Mouse (Mus musculus): ENCODE results near the gene Abhd8. TPM values are rescaled to one million over a fixed set of nuclear protein-coding genes. Genes with fewer than 3 reads are reported as not detected.

Abhd8 gene
- polyA plus RNA-seq, 1 experiment from 2014 or later, result 89.4 TPM

DNA sequence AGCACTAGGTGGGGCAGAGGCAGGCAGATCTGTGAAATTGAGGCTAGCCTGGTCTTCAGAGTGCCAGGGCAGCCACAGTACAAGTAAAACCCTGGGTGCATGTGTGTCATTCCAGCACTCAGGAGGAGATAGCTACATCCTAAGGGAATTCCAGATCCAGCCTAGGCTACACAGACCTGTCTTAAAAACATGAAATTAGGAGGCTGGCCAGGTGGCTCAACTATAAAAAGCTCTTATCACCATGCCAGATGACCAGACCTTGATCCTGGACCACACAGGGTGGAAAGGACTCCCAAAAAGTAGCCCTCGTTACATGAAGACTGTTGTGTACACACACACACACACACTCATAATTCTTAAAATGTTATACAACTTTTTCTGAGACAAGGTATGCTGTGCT lies 4.5 kb upstream of the Abhd8 start:
- H3K9ac ChIP-seq, result no peak overlapping the region
- no peak overlapping the region for H3K27ac ChIP-seq
- H3K36me3 ChIP-seq, result peaks cover 24% of the 10 kb centered on the region
- 91% methylated on average over 1 of the region's 1 CpGs for WGBS
- H3K9me3 ChIP-seq, result no peaks in the 10 kb centered on the region
- no peak overlapping the region for H3K4me3 ChIP-seq
- ATAC-seq (ENCODE audit: insufficient number of reproducible peaks, insufficient read depth, low FRiP score, low TSS enrichment), result no peak
- no peak overlapping the region for H3K4me2 ChIP-seq (replicated peaks)
- H3K4me1 ChIP-seq, result peaks cover 26% of the 10 kb centered on the region
- H3K27me3 ChIP-seq, result no peaks in the 10 kb centered on the region

DNA sequence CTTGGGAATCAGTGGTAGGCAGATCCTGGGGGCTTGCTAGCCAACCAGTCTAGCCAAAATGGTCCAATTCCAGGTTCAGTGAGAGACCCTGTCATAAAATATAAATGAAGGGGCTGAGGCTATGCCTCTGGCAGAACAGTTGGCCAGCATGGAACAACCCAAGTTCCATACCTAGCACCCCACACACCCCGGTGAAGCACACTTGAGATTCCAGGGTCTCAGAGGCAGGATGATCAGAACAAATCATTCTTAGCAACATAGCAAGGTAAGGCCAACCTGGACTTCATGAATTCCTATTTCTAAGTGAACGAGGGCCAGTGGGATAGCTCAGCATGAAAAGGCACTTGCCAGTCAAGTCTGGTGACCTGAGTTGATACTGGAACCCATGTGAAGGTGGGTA lies 3.7 kb upstream of the Abhd8 start:
- Histone ChIP-seq H3K9me3 (no peaks in the 10 kb centered on the region), H3K4me1 (peaks cover 34% of the 10 kb centered on the region), H3K9ac (no peak overlapping the region), H3K4me2 (replicated peaks) (no peak overlapping the region), H3K4me3 (no peak overlapping the region), H3K27me3 (no peaks in the 10 kb centered on the region), H3K27ac (no peak overlapping the region), H3K36me3 (peaks cover 16% of the 10 kb centered on the region)
- no peak for ATAC-seq (ENCODE audit: insufficient number of reproducible peaks, insufficient read depth, low FRiP score, low TSS enrichment)
- WGBS, result 91% methylated on average over 2 of the region's 2 CpGs

DNA sequence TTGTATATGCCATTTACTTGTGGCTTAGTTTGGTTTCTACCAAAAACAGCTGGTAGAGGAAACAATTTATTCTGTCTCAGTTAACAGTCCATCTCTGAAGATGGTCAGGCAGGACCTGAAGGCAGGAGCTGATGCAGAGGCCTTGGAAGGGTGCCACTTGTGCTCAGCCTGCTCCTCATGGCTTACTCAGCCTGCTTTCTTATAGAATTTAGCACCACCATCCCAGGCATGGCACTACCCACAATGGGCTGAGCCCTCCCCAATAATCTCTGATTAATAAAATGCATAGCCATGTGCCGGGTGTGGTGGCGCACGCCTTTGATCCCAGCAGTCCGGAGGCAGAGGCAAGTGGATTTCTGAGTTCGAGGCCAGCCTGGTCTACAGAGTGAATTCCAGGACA lies 2.7 kb upstream of the Abhd8 start:
- WGBS, result 92% methylated on average over 5 of the region's 5 CpGs
- peak overlapping the region; percentile 79; the same call in 1 of the 2 replicates for H3K4me2 ChIP-seq (replicated peaks)
- H3K4me1 ChIP-seq, result peaks cover 40% of the 10 kb centered on the region
- no peak for ATAC-seq (ENCODE audit: insufficient number of reproducible peaks, insufficient read depth, low FRiP score, low TSS enrichment)
- H3K4me3 ChIP-seq, result no peak overlapping the region
- no peaks in the 10 kb centered on the region for H3K9me3 ChIP-seq
- H3K27me3 ChIP-seq, result no peaks in the 10 kb centered on the region
- no peak overlapping the region for H3K9ac ChIP-seq
- H3K27ac ChIP-seq, result no peak overlapping the region
- peaks cover 11% of the 10 kb centered on the region for H3K36me3 ChIP-seq

DNA sequence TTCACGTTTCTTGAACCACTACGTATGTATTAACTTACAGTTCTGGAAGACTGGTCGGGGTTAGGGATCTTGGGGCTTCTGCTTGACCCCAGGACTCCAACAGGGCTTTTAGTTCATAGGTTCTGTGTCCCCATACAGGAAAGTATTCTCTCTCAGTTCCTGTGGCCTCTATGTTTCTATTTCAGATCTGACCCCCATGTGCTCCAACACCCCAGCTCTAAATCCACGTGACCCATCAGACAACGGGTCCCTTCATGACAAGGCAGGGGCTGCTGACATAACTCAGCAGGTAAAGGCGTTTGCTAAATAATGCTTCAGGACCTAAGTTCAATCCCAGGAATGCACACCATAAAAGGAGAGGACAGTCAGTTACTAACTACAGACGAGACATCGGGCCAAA lies 2.3 kb upstream of the Abhd8 start:
- no peaks in the 10 kb centered on the region for H3K27me3 ChIP-seq
- no peak for ATAC-seq (ENCODE audit: insufficient number of reproducible peaks, insufficient read depth, low FRiP score, low TSS enrichment)
- no peak overlapping the region for H3K27ac ChIP-seq
- H3K36me3 ChIP-seq, result peaks cover 11% of the 10 kb centered on the region
- H3K4me3 ChIP-seq, result peak overlapping the region; percentile 93
- peak overlapping the region; percentile 65; the same call in 1 of the 2 replicates for H3K9ac ChIP-seq
- H3K9me3 ChIP-seq, result no peaks in the 10 kb centered on the region
- peaks cover 40% of the 10 kb centered on the region for H3K4me1 ChIP-seq
- H3K4me2 ChIP-seq (replicated peaks), result peak overlapping the region; percentile 79
- 83% methylated on average over 8 of the region's 8 CpGs for WGBS

DNA sequence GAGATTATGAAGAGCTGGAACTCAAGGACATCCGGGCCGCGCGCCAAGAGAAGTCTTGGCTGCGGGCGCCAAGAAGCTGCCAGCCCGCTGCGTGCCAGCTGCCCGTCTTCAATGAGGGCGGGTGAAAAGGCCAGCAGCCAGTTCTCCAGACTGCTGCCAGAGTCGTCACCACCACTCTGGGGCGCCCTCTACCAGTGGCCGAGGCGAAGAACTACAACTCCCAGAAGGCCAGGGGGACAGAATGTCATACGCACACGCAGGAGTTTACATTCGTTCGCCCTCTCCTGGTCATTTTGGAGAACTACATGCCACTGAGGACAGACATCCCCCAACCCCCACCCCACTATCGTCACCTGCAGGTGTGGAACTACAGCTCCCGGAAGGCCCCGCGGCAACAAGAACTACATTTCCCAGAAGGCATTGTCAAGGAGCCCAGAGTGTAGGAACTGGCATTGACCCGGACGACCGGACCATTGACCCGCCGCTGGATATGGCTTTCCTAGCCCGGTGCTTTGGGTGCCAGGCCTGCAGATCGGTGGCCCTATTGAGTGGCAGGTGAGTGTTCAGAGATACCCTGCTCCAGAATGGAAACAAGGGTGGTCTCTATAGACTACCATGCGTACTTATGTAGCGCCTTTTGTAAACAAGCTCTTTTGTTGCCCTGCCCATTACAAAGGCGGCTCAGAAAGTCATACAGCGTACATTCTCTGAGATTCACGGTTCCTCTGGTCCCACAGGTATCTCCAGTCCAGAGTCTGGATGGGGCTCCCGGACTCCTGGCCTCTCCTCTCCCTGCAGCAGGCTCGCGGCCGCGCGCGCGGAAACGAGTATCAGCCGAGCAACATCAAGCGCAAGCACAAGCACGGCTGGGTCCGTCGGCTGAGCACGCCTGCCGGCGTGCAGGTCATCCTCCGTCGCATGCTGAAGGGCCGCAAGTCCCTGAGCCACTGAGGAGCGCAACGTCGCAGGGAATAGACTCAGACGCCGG lies 1.4 kb upstream of the Abhd8 start, which contains the start of gene Mrpl34:
TSS of gene Mrpl34 (plus strand) at position 447 of the 988 bp plus-strand sequence.
- Histone ChIP-seq H3K9ac (peak within 1 kb of the TSS; percentile 82), H3K27ac (peak within 1 kb of the TSS; percentile 74), H3K4me2 (replicated peaks) (peak within 1 kb of the TSS; percentile 79), H3K27me3 (no peaks in the 10 kb centered on the region), H3K36me3 (peaks cover 17% of the 10 kb centered on the region), H3K4me1 (peaks cover 32% of the 10 kb centered on the region), H3K9me3 (no peaks in the 10 kb centered on the region), H3K4me3 (peak within 1 kb of the TSS; percentile 93)
- under 1% methylated on average over 59 of the region's 59 CpGs for WGBS
- peak; percentile 57 for ATAC-seq (ENCODE audit: insufficient number of reproducible peaks, insufficient read depth, low FRiP score, low TSS enrichment)

DNA sequence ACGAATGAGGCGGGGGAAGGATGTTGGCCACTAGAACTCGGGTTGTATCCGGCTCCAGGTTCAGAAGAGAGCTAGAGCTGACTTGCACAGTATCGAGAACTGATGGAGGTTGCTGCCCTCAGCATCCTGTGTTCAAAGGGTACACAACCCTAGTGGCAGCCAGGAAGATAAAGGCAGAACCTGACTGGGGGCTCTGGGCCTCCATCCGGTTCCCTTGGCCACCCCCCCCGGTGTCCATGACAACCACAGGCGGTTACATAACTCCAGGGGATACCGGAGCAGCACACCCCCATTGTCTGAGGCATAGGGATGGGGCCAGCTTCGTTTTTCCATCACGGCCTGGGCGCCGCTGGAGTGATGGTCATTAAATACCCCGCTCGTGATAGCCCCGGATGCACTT lies 669 bp downstream of the Abhd8 start:
- H3K4me3 ChIP-seq, result peak overlapping the region; percentile 93
- peaks cover 36% of the 10 kb centered on the region for H3K36me3 ChIP-seq
- peaks cover 30% of the 10 kb centered on the region for H3K4me1 ChIP-seq
- 6% methylated on average over 16 of the region's 16 CpGs for WGBS
- no peaks in the 10 kb centered on the region for H3K27me3 ChIP-seq
- H3K27ac ChIP-seq, result no peak overlapping the region
- no peak for ATAC-seq (ENCODE audit: insufficient number of reproducible peaks, insufficient read depth, low FRiP score, low TSS enrichment)
- peak overlapping the region; percentile 82 for H3K9ac ChIP-seq
- no peaks in the 10 kb centered on the region for H3K9me3 ChIP-seq
- peak overlapping the region; percentile 79 for H3K4me2 ChIP-seq (replicated peaks)

DNA sequence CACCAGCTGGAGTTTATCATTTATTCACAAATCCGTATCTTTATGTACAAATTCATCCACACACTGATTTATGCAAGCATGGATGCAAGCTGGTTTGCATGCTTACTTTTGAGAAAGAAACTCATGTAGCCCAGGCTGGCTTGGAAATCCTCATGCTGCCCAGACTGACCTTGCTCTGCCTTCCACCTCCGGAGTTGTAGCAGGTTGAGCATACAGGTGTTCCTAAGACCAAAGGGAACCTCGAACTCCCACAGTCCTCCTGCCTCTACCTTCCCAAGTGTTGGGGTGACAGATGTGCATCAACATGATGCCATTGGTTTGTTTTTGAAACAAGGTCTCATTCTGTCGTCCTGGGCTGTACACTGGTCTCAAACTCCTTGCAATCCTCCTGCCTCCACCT lies 1.3 kb downstream of the Abhd8 start:
- H3K27me3 ChIP-seq, result no peaks in the 10 kb centered on the region
- WGBS, result 73% methylated on average over 4 of the region's 4 CpGs
- peak overlapping the region; percentile 79 for H3K4me2 ChIP-seq (replicated peaks)
- no peaks in the 10 kb centered on the region for H3K9me3 ChIP-seq
- peaks cover 42% of the 10 kb centered on the region for H3K36me3 ChIP-seq
- ATAC-seq (ENCODE audit: insufficient number of reproducible peaks, insufficient read depth, low FRiP score, low TSS enrichment), result no peak
- H3K4me3 ChIP-seq, result peak overlapping the region; percentile 93
- peak overlapping the region; percentile 82 for H3K9ac ChIP-seq
- no peak overlapping the region for H3K27ac ChIP-seq
- peaks cover 30% of the 10 kb centered on the region for H3K4me1 ChIP-seq

DNA sequence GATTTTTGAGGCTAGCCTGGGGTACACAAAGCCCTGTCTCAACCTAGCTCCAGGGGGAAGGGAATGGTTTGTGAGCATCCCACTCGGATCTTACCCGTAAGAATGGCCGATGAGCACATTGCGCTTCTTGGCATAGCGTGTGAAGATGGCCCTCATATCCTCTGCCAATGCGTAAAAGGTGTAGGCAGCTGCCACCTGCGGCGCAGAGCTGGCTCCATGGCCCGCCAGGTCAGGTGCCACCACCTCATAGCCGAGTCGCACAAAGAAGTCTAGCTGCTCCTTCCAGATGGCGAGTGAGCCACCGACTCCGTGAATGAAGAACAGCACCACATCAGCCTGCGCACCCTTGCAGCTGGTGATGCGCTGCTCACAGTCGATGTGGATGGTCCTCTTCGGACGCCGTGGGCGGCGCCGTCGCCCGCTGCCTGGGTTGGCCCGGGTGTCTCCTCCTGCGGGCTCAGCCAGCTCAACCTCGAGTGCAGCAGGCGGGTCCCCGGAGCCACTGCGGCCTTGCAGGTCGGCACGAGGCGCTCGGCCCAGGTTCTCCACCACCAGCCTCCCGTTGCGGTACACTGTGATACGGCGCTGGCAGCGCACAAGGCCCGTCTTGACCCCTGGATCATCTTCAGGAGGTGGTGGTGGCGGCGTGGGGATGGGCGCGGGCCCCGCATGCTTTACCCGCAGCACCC lies 2.2 kb downstream of the Abhd8 start:
- Histone ChIP-seq H3K9ac (no peak overlapping the region), H3K36me3 (peaks cover 48% of the 10 kb centered on the region), H3K27ac (no peak overlapping the region), H3K4me2 (replicated peaks) (no peak overlapping the region), H3K9me3 (no peaks in the 10 kb centered on the region), H3K27me3 (no peaks in the 10 kb centered on the region), H3K4me1 (peaks cover 30% of the 10 kb centered on the region), H3K4me3 (no peak overlapping the region)
- WGBS, result 75% methylated on average over 47 of the region's 47 CpGs
- ATAC-seq (ENCODE audit: insufficient number of reproducible peaks, insufficient read depth, low FRiP score, low TSS enrichment), result no peak

DNA sequence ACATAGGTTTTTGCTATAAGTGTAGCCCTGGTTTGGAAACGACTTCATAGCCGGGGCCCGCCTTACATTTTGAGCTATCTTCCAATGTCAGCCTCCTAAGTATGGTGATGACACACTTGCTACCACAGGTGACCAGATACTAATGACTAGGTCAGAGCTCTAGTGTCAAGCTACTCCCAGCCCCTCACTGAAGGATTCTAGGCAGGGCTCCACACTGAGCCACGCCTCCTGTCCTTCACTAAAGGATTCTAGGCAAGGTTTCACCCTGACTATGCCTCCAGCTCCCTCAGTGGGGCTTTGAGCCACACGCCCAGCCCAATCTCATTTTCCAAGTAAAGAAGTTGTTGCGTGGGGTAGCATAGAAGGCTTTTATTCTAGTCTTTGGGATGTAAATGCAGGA lies 2.7 kb downstream of the Abhd8 start:
- 88% methylated on average over 6 of the region's 6 CpGs for WGBS
- H3K9ac ChIP-seq, result no peak overlapping the region
- no peak overlapping the region for H3K4me3 ChIP-seq
- H3K9me3 ChIP-seq, result no peaks in the 10 kb centered on the region
- peaks cover 48% of the 10 kb centered on the region for H3K36me3 ChIP-seq
- no peaks in the 10 kb centered on the region for H3K27me3 ChIP-seq
- ATAC-seq (ENCODE audit: insufficient number of reproducible peaks, insufficient read depth, low FRiP score, low TSS enrichment), result no peak
- H3K27ac ChIP-seq, result no peak overlapping the region
- H3K4me2 ChIP-seq (replicated peaks), result no peak overlapping the region
- H3K4me1 ChIP-seq, result peaks cover 28% of the 10 kb centered on the region

DNA sequence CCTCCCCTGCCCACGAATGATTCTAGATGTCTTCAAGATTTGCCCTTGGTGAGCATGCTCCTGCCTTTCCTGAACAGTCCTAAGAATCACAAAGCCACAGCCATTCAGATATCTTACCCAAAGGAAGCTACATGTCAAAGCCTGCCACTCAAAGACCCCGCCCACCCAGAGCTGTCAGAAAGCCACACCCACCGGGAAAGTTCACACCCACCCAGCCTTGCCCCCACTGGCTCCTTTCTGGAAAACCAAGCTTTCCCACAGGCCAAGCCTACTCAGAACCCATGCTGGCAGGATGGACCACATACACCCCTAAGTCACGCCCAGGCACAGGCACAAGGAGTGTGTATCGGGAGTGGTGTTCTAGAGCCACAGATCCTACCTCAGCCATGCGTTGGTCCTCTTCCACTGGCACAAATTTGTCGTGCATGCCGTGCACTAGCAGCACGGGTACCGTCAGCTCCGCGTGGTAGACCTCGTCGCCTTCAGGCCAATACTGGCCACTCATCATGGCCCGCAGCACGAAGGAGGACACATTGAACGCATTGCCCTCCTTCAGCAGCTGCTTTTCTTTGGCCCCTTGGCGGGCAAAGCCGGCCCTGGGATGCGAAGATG lies 5.7 kb downstream of the Abhd8 start:
- Histone ChIP-seq H3K36me3 (peaks cover 48% of the 10 kb centered on the region), H3K27ac (no peak overlapping the region), H3K27me3 (no peaks in the 10 kb centered on the region), H3K4me1 (peaks cover 12% of the 10 kb centered on the region), H3K9me3 (no peaks in the 10 kb centered on the region), H3K4me2 (replicated peaks) (no peak overlapping the region), H3K4me3 (no peak overlapping the region), H3K9ac (no peak overlapping the region)
- WGBS, result 84% methylated on average over 20 of the region's 20 CpGs
- no peak for ATAC-seq (ENCODE audit: insufficient number of reproducible peaks, insufficient read depth, low FRiP score, low TSS enrichment)

DNA sequence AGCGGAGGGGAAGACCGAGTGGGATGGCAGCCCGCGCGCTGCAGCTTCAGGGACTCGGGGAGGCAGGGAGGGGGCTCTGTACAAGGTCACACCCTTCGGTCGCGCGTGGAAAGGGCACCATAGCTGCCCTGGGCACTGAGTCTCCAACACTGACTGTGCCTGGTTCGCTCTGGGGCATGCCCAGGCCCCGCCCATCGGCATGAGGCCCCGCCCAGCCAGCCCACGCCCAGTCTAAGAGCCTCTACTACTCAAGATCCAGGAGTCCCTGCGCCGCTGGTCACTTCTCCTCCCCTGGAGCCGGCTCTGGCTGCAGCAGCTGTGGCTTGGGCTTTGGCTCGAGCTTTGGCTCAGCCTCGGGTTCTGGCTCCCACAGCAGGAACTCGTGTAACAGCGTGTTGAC lies 6.5 kb downstream of the Abhd8 start:
- Histone ChIP-seq H3K36me3 (peaks cover 48% of the 10 kb centered on the region), H3K27ac (no peak overlapping the region), H3K4me3 (no peak overlapping the region), H3K9me3 (no peaks in the 10 kb centered on the region), H3K4me1 (peaks cover 3% of the 10 kb centered on the region; the same call in 1 of the 2 replicates), H3K27me3 (no peaks in the 10 kb centered on the region), H3K9ac (no peak overlapping the region), H3K4me2 (replicated peaks) (no peak overlapping the region)
- ATAC-seq (ENCODE audit: insufficient number of reproducible peaks, insufficient read depth, low FRiP score, low TSS enrichment), result no peak
- 39% methylated on average over 22 of the region's 22 CpGs for WGBS
